Mouse (Mus musculus) kidney, postnatal 0 days (tissue): Measurements from ENCODE around the gene Itpr2. TPM values are rescaled to one million over a fixed set of nuclear protein-coding genes. Genes with fewer than 3 reads are reported as not detected.

Experiments used
- ATAC-seq: fragments of 200-750 bp; cut with Nextera tagmentation; replicated peaks from 2 replicates; pipeline ENCODE4 v1.8.0; 2017; ENCODE audit warnings: low read depth, moderate number of reproducible peaks, moderate TSS enrichment, moderate library complexity; ENCODE audit not compliant: low FRiP score
- DNase-seq: peaks from one replicate; pipeline ENCODE4 v3.0.0-alpha.2; 2016; ENCODE audit warnings: low spot score
- H3K27ac ChIP-seq: fragments of 300-500 bp; sonication (generic); 2 replicates; pipeline ENCODE4 v1.5.1; 2014; ENCODE audit warnings: mild to moderate bottlenecking
- H3K27me3 ChIP-seq: fragments of 300-500 bp; sonication (generic); 2 replicates; pipeline ENCODE4 v1.6.1; 2014; ENCODE audit warnings: low read length, mixed read lengths; ENCODE audit not compliant: insufficient read depth
- H3K36me3 ChIP-seq: fragments of 300-500 bp; sonication (generic); 2 replicates; pipeline ENCODE4 v1.6.1; 2014; ENCODE audit warnings: low read length, mixed read lengths; ENCODE audit not compliant: insufficient read depth
- H3K4me1 ChIP-seq: fragments of 300-500 bp; sonication (generic); replicated peaks from 2 replicates; pipeline ENCODE4 v1.6.1; 2014; ENCODE audit warnings: antibody characterized with exemption, low read length, mixed read lengths; ENCODE audit not compliant: insufficient read depth
- H3K4me2 ChIP-seq: fragments of 300-500 bp; sonication (generic); 2 replicates; pipeline ENCODE4 v1.6.1; 2014; ENCODE audit warnings: mild to moderate bottlenecking, low read length, moderate library complexity, mixed read lengths
- H3K4me3 ChIP-seq: fragments of 300-500 bp; sonication (generic); replicated peaks from 2 replicates; pipeline ENCODE4 v1.5.1; 2014; ENCODE audit warnings: low read depth, low read length
- H3K9ac ChIP-seq: fragments of 300-500 bp; sonication (generic); 2 replicates; pipeline ENCODE4 v1.6.1; 2014; ENCODE audit warnings: low read depth, low read length
- H3K9me3 ChIP-seq: fragments of 300-500 bp; sonication (generic); replicated peaks from 2 replicates; pipeline ENCODE4 v1.6.1; 2016; ENCODE audit warnings: low read length, inconsistent platforms, mixed read lengths
- CTCF ChIP-seq: IDR thresholded peaks from 2 replicates; pipeline ENCODE4 v1.5.1; 2016; ENCODE audit warnings: antibody characterized with exemption, low read depth, mild to moderate bottlenecking, moderate library complexity
- WGBS: fragments of 180-500 bp; shearing (Covaris S2); extraction: QIAGEN DNeasy Blood & Tissue Kit; methylation state at CpG from one replicate; pipeline ENCODE4 v1.1.7; 2014; 5-methylcytosine and 5-hydroxymethylcytosine counted together
- polyA plus RNA-seq: library from polyadenylated mRNA; unstranded; fragments of >200 nt; fragmentation: Nextera tagmentation; extraction: Ambion mirVana; gene quantifications from 2 replicates; pipeline ENCODE4 v1.2.1, GENCODE M21; 2015

Gene Itpr2
- polyA plus RNA-seq, 1 experiment from 2014 or later = 17.4 TPM

DNA sequence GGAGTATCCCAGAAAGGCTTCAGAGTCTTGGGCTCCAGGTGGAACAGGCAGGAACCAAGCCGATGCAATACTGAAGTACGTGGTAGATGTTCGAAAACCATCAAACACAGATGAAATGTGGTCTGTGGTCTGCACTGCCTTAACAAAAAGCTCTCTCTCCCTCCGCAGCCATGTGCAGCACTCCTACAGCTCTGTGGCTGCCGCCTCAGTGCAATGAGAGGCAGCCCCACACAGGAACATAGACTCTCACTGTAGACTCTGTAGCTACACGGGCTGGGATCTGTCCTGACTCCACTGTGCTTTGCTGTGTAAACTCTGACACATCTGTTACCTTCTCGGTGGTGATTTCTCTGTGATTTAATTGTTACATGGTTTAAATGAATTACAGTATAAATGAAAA, 218.0 kb downstream of the Itpr2 start:
- TF ChIP-seq CTCF = no peak
- ATAC-seq = no peak
- H3K27ac ChIP-seq = no peak overlapping the region
- H3K27me3 ChIP-seq = no peaks in the 10 kb centered on the region
- H3K9ac ChIP-seq = no peak overlapping the region
- WGBS = 51% methylated on average over 7 of the region's 7 CpGs
- DNase-seq = no peak
- no peaks in the 10 kb centered on the region for H3K36me3 ChIP-seq
- no peaks in the 10 kb centered on the region for H3K4me1 ChIP-seq
- no peak overlapping the region for H3K4me3 ChIP-seq
- H3K9me3 ChIP-seq = no peaks in the 10 kb centered on the region
- H3K4me2 ChIP-seq = no peak overlapping the region

GRCm38 (mm10) chr6:146282061-146282659, 219.9 kb downstream of the Itpr2 start:
- Histone ChIP-seq H3K4me1 (no peaks in the 10 kb centered on the region), H3K4me3 (no peak overlapping the region), H3K4me2 (no peak overlapping the region), H3K36me3 (no peaks in the 10 kb centered on the region), H3K9me3 (no peaks in the 10 kb centered on the region), H3K27ac (no peak overlapping the region), H3K27me3 (no peaks in the 10 kb centered on the region), H3K9ac (no peak overlapping the region)
- TF ChIP-seq CTCF = no peak
- WGBS = 77% methylated on average over 7 of the region's 7 CpGs
- no peak for ATAC-seq
- DNase-seq = no peak

GRCm38 (mm10) chr6:146281176-146281899, 220.7 kb downstream of the Itpr2 start:
- no peak overlapping the region for H3K4me3 ChIP-seq
- H3K27ac ChIP-seq = no peak overlapping the region
- ATAC-seq (no peak), DNase-seq (no peak)
- H3K36me3 ChIP-seq = no peaks in the 10 kb centered on the region
- no peaks in the 10 kb centered on the region for H3K4me1 ChIP-seq
- WGBS = 93% methylated on average over 24 of the region's 24 CpGs
- TF ChIP-seq CTCF = peak; percentile 52
- no peak overlapping the region for H3K9ac ChIP-seq
- no peaks in the 10 kb centered on the region for H3K9me3 ChIP-seq
- H3K4me2 ChIP-seq = no peak overlapping the region
- H3K27me3 ChIP-seq = no peaks in the 10 kb centered on the region

GRCm38 (mm10) chr6:146273256-146273655, 228.8 kb downstream of the Itpr2 start:
- no peak overlapping the region for H3K4me2 ChIP-seq
- 91% methylated on average over 5 of the region's 5 CpGs for WGBS
- H3K27me3 ChIP-seq = no peaks in the 10 kb centered on the region
- no peaks in the 10 kb centered on the region for H3K9me3 ChIP-seq
- H3K4me1 ChIP-seq = no peaks in the 10 kb centered on the region
- no peak overlapping the region for H3K4me3 ChIP-seq
- H3K27ac ChIP-seq = no peak overlapping the region
- H3K36me3 ChIP-seq = no peaks in the 10 kb centered on the region
- no peak overlapping the region for H3K9ac ChIP-seq
- TF ChIP-seq CTCF = no peak
- DNase-seq (no peak), ATAC-seq (no peak)

- no peak overlapping the region for H3K9ac ChIP-seq
- no peaks in the 10 kb centered on the region for H3K27me3 ChIP-seq
- peak; percentile 83 for DNase-seq
- peak; percentile 89 for TF ChIP-seq CTCF
- 0 out of 2 replicates have a peak, but pooled peaks have one; percentile 17 for ATAC-seq
- no peak overlapping the region for H3K27ac ChIP-seq
- H3K9me3 ChIP-seq = no peaks in the 10 kb centered on the region
- WGBS = 75% methylated on average over 5 of the region's 5 CpGs
- H3K4me1 ChIP-seq = no peaks in the 10 kb centered on the region
- no peaks in the 10 kb centered on the region for H3K36me3 ChIP-seq
- H3K4me2 ChIP-seq = no peak overlapping the region
- H3K4me3 ChIP-seq = no peak overlapping the region
These were observed 229.6 kb downstream of the Itpr2 start for GRCm38 (mm10) chr6:146272253-146273036.

DNA sequence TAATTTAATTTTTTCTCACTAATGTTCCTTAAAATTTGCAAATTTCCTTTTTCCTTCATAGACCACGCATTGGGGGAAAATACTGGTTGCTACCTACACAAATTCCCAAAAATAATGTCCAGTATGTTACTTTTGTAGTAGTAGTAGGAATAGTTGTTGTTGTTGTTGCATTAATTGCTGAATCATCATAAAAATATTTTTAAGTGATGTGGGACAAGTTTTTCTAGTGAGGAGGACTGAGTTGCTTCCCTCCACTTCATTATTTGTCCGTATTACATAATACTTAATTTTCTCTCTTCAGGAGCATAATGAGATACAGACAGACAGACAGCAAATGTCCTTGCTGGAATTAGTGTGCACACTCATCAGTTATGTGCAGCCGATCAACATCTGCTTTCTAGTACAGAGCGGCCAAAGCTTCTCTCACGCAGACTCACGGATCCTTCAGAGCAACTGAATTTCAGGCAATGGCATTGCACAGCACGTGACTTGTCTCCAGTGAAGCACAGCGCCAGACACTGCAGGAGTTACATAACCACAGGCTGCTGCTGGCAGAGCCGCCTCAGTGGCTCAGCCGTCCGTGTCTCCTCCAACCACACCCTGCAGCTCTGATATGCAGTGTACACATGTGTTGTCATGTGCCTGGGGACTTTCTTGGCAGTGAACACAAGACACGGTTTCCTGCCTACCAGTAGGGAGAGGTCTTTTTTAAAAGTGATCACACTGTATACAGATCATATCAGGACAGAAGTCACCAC, 231.1 kb downstream of the Itpr2 start:
- peak; percentile 96 for ATAC-seq
- TF ChIP-seq CTCF = peak; percentile 20; the same call in 1 of the 2 replicates
- Histone ChIP-seq H3K27me3 (no peaks in the 10 kb centered on the region), H3K27ac (no peak overlapping the region), H3K9ac (no peak overlapping the region), H3K4me2 (no peak overlapping the region), H3K4me1 (no peaks in the 10 kb centered on the region), H3K36me3 (no peaks in the 10 kb centered on the region), H3K9me3 (no peaks in the 10 kb centered on the region), H3K4me3 (no peak overlapping the region)
- DNase-seq = peak; percentile 82
- WGBS = 42% methylated on average over 12 of the region's 12 CpGs
